Mouse (Mus musculus) lung, postnatal 10 days (tissue): ENCODE measurements at regions not wholly inside any gene's neighbourhood (a gene's known extent, or its start where the extent isn't known, plus 50 kb on each side); places are given as distances from the start of the nearest gene placed in this dataset.
"Not testable (repeated sequence)": the region's sequence is repeated elsewhere in the genome, so short reads cannot be mapped to it uniquely, and the experiment has no call there.

Experiments
- DNase-seq: peaks from one replicate; pipeline ENCODE4 v3.0.0; 2021

GRCm38 (mm10) chr6:3911284-3911683, 77.4 kb downstream of the Tfpi2 start:
- DNase-seq, result peak; percentile 10

- no peak for DNase-seq
These were observed 84.0 kb downstream of the Tfpi2 start for GRCm38 (mm10) chr6:3904704-3905103.

GRCm38 (mm10) chr6:3875816-3876215, 111.3 kb upstream of the Calcr start:
- DNase-seq, result not testable (repeated sequence)

- not testable (repeated sequence) for DNase-seq
These were observed 110.3 kb upstream of the Calcr start for GRCm38 (mm10) chr6:3874826-3875225.

- no peak for DNase-seq
These were observed 96.5 kb upstream of the Calcr start for GRCm38 (mm10) chr6:3861046-3861445.

GRCm38 (mm10) chr6:3860587-3860975, 96.1 kb upstream of the Calcr start:
- DNase-seq, result no peak

GRCm38 (mm10) chr6:3859942-3860586, 95.5 kb upstream of the Calcr start:
- DNase-seq, result no peak

- no peak for DNase-seq
These were observed 85.6 kb upstream of the Calcr start for GRCm38 (mm10) chr6:3850146-3850545.
